Mouse (Mus musculus) cerebellum, postnatal 36 days (tissue): Measurements from ENCODE around the gene Tada1.

Experiments used
- DNase-seq, 2 experiments: peaks; one replicate each; pipeline ENCODE4 v3.0.0; 2021 to 2022; ENCODE audit warnings: mixed read lengths in 2 of 2

Tada1 gene

DNA sequence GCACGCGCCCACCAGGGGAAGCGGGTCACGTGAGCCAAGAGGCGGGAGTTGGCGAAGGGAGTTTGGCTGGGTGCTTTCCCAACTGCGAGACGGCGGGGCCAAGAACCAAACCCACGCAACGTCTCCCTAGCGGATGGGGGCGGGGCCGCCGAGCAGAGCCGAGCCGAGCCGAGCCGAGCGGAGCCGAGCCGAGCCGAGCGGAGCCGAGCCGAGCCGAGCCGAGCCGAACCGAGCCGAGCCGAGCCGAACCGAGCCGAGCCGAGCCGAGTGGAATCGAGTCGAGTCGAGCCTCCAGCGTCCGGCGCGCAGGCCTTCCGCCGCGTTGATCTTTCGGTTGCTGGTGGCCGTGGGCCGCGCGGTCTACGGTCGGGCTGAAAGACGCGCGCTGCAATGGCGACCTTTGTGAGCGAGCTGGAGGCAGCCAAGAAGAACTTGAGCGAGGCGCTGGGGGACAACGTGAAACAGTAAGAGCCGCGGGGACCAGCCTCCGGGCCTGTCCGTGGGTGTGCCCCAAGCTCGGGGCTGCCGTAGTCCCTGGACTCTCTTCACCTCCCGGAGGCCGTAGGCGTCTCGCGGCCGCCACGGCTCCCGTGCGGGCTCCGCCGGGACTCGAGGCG is at the start of gene Tada1:
TSS of gene Tada1 (plus strand) at position 85 of the 617 bp plus-strand sequence.
- DNase-seq = peak; percentile 92 to 95

DNA sequence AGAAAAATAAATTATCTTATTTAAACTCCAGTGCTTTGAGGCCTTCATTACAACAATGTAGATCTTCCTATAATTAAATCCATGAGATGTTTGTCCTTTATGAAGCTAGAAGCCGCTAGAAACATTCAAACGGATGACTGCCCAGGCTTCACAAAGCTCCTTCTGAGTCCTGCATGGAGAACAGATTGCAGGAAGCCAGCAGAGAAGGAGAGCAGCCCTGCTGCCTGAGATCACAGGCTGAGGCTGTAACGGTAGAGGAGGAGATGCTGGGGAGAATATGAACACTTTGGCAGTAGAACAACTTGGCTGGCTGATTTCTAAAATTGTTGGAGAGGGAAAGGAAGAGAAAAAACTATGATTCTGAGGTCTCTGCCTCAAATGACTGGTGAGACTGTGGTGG is 48.1 kb upstream of the Tada1 start:
- DNase-seq = no peak

DNA sequence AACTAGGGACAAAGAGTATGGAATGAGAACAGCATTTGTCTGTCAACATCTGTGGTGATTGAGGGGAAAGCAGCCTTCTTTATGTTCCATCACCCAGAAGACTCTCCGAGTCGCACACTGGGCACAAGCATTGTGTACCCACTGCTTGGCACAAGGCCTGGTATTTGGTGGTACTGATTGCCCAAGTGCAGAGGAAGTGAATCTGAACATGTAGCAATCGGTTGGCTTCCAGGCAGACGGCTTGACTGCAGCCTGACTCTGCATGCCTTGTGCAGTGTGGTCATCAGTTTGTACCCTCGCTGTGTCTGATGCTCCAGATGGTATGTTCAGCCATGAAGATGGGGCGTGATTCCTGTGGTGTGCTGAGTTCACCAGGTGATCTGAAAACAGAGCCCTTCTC is 39.8 kb upstream of the Tada1 start:
- no peak for DNase-seq

DNA sequence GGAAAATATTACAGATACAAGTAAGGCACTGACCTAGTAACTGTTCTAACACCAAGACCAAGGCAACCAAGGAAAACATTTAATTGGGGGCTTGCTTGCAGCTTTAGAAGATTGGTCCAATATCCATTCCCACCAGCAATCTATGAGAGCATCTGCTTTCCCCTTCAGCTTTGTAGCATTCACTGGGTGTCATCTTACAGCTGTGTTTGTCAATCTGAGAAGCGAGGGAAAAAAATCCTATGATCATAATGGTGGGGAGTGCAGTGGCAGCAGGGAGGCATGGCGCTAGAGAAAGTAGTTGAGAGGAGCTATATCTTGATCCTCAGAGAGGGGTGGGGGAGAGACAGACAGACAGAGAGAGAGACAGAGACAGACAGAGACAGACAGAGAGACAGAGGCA is 36.8 kb upstream of the Tada1 start:
- no peak for DNase-seq

DNA sequence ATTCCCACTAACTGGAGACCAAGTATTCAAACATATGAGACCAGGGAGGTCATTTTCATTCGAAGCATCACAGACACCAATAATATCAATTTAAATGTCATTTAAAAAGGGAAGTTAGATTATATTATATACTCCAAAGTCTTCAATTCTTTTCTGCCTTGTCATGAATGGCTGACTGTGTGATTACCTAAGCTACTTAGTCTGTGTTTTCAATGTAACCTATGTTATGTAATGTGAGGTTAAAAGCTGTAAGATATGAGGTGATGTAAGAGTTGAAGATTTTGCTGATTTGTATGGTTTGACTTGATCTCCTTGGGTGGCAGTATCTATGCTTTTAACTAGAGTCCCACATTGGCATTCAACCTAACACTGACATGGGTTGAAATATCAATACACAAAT is 36.4 kb upstream of the Tada1 start:
- DNase-seq = no peak

DNA sequence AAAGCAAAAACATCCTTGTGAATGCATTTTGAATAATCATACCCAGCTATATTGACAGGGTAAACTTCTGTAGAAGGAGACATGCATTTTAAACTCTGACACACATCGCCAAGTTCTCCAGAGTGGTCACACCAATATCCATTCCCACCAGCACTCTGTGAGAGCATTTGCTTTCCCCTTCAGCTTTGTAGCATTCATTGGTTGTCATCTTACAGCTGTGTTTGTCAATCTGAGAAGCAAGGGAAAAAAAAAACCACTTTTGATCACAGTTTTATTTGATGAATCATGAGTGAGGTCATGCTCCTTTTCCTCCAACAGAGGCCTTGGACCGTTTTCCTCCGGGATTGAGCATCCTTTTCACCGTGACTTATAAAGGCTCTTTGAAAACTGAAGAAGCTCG is 35.3 kb upstream of the Tada1 start:
- no peak for DNase-seq

DNA sequence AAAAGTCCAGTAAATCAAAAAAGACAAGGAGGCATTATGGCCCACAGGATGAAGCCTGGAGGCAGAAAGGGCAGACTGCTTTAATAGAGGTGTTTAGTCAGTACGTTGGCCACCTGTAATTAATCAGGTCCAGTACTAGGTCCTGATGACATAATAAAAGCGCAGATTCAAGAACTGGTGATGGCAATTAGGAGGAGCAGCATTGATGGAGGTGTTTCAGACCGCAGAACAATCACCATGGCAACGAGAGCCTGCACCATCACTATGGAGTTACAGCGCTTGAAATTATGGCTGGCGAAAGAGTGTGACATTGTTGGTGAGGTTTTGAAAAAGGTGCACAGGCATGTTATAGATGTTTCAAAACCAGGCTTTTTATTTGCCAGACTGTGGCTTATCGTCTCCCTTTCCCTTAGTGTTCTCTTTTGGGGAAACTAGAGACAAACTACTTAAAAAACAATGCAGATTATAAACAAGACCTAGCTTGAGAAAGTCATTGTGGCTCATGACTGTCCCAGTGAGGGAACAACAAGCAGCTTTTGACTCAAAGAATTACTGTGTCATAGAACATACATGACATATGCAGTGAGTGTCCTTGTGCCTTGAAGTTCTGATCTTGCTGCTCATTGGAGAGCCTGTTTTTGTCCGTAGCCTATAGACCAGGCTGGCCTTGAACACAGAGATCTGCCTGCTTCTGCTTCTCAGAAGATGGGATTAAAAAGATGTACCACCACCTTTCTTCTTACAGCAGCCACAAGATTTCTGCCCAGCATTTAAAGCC is 34.4 kb upstream of the Tada1 start:
- DNase-seq = no peak

DNA sequence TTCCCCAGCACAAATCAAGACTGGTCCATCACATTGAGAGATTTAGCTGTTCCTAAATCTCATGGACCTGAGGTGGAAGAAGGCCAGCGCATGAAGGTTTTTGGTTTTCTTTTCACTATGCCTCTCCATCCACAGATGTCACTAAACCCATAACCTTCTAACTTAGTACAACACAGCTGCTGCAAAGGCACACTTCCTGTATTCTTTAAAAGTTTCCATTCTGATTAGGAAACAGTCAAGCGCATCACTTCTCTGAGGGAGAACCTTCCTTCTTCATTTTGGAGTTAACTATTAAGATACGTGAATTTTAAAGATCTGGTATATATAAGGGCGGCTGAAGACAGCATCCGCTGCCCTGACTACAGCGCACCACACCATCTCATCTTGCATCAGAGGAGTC is 33.3 kb upstream of the Tada1 start:
- DNase-seq = no peak

DNA sequence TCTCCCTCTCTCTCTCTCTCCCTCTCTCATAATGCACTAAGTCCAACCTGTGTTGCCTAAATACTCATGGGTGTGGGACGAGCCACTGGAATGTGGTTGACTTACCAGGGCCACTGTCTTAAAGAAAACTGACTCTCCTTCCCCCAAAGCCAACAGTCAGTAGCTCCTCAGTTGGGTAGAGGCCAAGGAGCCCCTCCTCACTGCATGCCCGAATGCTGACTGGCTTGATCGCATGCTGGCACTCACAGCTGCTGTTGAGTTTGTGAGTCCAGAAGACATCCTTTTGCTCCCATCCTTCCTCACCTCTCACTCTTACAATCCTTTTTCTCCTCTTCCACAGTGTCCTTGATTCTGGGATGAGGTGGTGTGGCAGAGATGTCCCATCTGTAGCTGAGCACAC is 32.0 kb upstream of the Tada1 start:
- DNase-seq = no peak

DNA sequence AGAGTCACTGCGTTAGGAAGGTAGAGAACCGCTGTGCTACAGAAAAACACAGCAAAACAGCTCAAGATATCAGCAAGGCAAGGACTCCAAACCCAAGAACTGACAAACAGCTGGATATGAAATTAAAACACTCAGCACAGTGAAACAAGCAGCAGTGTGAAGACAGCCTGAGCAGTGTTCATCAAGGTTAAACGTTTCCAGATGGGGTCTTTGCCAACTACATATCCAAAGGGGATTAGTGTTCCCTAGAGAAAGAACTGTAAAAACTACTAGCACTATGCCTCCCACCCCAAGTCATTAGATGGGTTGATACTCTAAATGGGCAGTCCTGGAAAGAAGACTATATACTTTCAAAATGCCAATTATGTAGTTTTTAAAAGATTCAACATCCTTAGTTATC is 29.6 kb upstream of the Tada1 start:
- DNase-seq = no peak

DNA sequence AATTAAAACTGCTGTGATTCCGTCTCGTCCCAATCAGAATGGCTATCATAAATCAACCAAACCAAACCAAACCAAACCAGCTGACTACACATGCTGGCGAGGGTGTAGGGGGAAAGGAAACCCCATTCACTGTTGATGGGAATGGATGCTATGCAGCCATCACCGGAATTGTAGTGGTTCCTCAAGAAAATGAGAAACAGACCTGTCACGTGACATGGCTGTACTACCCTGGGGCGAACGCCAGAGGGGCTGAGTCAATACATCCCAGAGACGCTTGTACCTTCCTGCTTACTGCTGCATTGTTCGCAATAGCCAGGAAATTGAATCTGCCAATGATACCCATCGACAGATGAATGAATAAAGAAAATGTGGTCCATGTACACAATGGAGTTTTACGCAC is 29.1 kb upstream of the Tada1 start:
- no peak for DNase-seq

DNA sequence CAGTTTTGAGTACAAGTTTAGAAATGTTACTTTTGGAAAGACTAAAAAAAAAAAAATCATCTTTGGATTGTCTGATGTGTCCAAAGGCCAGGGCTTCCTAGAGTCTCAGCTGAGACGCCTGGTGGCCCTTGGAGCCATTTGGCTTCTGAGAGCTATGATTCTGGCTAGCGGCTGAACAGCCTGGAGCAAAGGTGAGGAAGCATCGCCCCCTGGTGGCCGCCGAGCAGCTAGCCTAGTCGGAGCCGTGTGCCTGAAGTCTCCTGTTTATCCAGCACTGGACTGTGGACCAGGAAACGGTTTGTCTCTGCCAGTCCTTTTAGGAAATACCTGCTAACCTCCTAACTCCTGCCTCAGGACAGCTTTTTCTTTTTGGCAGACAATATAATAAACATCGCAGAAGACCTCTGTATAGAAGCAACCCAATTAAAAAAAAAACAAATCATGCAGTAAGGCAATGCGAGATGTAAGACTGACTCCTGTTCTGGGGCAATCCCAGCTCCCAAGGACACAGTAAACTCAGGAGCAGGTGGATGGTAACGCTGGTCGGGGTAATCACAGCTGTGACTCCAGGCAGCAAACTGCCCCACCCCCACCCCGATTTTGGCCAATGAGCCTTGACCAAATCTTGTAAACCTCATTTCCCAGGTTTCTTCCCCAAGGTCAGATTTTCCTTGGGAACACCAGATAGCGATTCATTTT is 18.6 kb upstream of the Tada1 start:
- peak; percentile 96 to 97 for DNase-seq

DNA sequence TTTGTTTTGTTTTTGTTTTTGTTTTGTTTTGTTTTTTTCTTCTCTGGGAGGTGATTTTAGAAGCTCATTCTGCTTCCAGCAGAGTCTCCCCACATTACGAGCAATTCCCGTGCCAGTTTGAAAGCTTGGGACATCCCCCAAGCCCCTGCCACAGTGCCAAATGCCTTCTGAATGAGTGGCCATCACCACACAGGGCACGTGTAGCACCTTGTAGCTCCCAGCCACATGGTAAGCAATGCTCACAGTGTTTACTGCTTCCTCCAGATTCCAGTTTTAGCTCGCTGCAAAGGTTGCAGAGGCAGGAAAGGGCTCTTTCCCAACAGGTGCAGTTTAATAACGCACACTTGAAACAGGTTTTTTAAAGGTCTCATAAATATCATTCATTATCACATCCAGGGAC is 18.0 kb upstream of the Tada1 start:
- peak in 1 of 2 experiments; percentile 12 for DNase-seq

DNA sequence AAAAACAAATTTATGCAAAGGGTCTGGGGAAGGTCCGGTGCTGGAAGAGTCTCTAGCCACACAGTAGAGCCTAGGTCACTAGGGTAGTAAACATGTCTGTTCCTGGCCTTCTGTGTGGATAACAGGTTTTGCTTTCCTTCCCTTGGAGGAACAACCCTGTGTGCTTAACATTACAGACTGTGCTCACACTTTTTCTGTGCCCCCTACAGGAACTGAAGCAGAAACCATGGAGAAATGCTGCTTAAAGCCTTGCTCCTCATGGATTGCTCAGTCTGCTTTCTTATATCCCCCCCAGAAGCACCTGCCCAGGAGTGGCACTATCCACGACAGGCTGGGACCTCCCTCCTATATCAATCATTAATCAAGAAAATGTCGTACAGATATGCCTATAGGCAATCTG is 17.1 kb upstream of the Tada1 start:
- no peak for DNase-seq

DNA sequence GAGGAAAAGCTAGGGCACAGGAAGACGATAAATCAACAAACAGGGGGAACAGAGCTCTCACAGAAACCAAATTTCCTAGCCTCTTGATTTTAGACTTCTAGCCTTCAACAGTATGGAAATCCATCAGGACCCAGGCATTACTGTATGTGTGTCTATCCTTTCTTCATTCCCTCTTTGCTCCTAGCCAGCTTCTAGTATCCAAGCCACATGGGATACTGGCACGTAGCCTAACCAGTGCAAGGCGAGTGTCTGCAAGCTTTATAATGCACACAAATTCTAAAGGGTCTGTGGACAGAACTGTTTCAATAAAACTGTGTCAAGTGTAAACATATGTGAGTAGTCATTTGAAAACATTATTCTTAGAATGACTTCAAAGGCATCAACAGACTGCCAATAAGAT is 16.2 kb upstream of the Tada1 start:
- no peak for DNase-seq

DNA sequence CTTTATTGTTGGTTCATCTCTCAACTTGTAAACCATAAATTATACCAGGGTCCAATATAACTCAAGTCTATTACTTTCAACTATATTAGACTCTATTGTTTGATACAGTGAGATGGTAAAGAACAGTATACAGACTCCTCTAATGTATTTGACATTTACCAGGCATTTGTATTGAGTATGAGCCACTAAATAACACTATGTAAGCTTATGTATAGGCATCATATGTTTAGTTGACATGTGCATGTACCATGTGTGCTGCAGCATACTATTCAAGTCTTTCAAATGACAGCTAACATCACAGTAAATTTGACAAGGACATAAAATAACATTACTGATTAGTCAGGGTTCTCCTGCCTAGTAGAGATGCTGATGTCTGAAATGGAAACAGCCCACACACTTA is 15.8 kb upstream of the Tada1 start:
- DNase-seq = no peak

DNA sequence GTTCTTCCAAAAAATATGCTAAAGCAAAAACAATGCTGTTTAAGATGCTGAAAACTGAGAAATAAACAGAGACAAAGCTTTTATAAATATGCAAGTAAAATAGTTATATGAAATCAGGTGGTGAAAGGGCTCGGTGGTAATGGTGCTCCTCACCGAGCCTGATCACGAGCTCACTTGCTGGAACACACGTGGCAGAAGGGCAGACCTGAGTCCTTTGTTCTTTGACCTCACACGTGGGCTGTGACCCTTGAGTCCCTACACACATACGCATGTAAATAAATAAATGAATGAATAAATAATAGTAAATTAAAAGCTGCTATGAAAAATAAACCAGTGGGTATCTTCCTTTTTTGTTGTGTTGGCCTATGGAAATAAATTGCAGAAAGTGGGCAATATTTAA is 1.7 kb upstream of the Tada1 start:
- no peak for DNase-seq

DNA sequence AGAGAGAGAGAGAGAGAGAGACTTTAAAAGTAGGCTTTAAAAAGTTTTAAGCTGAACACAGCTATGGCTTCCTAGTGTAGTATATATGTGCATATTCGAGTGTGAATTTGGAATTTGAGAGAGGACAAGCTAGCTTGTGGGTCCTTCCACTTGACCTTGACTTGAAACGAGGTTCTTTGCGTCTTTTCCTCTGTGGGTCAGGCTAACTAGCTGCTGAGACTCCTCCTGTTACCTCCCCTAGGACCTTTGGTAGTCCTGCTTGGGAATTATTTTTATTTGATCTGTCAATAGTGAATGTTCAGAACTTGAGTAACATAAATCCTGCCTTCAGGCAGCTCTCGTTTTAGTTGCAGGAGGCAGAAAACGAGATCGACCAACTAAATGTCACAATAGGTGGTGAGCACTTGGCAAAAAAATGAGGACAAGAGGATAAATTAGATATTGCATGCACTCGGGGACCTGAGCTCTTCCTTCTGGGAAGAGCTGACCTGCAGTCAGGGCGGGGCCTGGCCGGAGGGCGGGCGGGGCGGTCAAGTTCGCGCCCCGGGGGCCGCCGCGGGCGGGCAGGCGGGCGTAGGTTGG is 375 bp upstream of the Tada1 start:
- no peak for DNase-seq

DNA sequence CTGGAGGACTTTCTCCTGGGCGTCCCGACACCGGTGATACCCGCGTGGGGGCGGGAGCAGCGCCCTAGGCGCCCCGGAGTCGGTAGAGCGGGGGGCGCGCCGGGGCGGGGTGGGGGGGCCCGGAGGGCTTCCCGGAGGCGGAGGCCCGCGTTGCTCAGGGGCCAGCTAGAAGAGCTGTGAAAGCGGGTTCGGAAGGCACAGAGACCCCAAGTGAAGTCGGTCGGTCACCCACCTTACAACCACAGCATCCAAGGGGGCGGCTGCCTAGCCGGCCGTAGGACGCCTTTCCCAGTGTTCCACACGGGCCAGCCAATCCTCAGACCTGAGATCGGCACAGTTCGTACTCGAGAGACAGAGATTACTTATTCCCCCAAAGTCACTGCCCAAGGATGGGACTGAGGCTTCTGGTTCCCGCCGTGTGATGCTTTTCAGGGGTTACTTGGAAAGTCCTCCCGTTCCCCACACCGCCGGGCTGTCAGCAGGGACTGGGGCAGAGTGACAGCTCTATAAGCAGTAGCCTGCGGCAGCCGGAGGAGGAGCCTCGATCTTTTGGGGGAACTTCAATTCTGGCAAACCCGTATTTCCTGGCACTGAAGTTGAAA is 834 bp downstream of the Tada1 start:
- DNase-seq = peak; percentile 58 to 61

DNA sequence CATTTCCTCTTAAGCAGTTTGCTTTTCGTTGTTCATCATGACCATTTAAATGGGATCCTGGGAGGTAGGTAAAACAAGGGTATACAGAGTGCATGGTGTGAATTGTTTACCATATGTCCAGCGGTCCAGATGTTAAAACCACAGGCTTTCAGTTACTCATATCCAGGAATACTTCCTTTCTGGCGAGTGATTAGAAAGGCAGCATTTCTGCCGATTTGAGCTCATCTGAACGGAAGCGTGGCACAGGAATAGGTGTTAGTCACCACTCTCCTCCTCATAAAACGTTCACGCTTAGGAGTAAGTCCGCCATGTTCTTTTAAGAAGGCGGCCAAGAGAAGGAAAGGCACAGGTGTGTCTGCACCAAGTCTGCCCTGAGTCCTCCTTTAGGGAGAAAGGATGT is 2.4 kb downstream of the Tada1 start:
- no peak for DNase-seq

DNA sequence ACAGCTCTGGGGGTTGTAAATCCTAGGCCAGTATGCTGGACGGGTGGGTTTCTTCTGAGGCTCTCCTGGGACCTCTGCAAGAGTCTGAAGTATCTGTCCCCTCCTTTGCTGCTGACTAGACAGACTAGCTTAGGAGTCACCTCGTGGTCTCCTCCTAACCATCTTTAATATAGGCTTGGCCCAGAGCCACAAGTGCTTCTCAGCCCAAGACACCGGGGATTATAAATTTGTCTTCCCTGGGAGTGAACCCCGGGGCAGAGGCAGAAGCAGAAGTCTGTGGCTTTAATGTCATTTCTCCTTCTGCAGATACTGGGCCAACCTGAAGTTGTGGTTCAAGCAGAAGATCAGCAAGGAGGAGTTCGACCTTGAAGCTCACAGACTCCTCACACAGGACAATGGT is 2.9 kb downstream of the Tada1 start:
- no peak for DNase-seq

DNA sequence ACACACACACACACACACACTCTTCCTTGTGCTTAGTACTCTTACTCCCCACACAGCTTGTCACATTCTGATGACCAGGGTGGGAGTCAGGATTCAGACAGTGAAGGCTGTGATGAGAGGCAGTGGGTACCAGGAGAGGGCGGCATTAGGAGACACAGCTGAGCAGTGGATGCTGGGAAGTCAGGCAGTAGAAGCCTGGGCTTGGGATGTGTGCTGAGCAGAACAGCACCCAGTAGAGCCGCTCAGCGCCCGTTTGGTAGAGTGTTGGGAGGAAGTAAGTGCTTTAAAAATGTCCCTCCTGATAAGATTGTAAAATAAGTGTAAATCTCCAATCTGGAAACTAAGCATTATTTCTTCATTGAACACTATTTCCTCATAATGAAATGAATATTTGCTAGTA is 3.7 kb downstream of the Tada1 start:
- no peak for DNase-seq

DNA sequence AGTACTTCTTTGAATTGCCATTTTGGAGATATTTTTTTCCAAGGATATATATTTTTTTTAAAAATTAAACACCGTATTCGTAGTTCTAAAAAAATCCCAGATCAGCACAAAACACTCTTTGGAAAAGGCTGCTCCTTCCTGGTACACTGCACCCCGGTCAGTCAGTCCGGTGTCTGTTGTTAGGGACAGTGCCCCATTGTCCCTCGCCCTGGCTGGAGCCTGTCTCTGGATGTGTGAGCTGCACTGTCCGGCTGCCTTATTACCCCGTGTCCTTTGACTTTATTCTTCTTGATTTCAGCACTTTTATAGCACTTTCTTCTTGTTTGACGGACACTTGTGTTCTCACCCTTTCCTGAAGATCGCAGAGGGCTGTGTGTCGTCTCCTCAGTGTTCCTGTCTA is 5.7 kb downstream of the Tada1 start:
- no peak for DNase-seq
